Mouse (Mus musculus) heart, adult 8-10 months (tissue): Measurements from ENCODE around the gene Arid1b. TPM values are rescaled to one million over a fixed set of nuclear protein-coding genes. Genes with fewer than 3 reads are reported as not detected.

Source experiments
- DNase-seq: peaks from one replicate; pipeline ENCODE4 v3.0.0; 2022; ENCODE audit warnings: low spot score
- total RNA-seq, 4 experiments: library from RNA; stranded (reverse); gene quantifications; 2 replicates each; pipeline ENCODE4 v1.2.4; 2022

The Arid1b gene
- total RNA-seq, 4 experiments from 2014 or later, result 25.0 to 27.2 (median 26.2) TPM

DNA sequence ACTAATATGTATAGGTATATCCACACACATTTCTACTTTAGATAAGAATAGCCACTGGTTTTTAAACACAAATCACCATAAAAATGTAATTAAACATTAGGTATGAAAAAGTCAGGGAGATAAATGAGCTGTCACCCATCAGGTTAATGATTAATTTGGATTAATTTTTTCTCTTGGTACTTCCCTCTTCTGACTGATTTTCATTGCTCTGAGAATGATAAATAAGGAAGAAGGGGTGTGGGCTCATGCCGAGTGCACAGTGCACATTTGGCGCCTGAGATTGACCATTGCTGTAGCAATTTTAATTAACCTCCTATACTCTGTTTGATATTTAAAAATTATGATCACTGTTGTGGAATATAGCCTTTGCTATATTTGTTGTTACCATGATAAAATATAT lies 159.3 kb downstream of the Arid1b start:
- no peak for DNase-seq

DNA sequence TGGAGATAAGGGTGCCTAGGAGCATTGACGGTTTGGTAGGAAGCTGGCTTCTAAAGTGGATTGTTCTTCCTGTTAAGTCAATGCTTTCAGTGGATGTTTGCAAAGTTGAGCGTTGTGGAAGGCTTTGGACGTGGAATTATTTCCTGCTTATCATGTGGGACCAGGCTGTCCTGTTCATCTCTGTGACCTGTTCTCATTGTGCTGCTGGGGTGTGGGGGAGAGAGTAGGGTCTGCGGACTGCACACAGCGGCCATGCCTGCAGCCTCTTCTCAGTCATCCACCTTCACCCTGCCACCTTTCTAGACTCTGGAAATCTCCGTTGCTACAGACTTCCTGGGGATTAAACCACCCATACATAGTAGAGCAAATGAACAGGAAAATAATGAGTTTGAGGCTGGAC lies 160.2 kb downstream of the Arid1b start:
- no peak for DNase-seq

DNA sequence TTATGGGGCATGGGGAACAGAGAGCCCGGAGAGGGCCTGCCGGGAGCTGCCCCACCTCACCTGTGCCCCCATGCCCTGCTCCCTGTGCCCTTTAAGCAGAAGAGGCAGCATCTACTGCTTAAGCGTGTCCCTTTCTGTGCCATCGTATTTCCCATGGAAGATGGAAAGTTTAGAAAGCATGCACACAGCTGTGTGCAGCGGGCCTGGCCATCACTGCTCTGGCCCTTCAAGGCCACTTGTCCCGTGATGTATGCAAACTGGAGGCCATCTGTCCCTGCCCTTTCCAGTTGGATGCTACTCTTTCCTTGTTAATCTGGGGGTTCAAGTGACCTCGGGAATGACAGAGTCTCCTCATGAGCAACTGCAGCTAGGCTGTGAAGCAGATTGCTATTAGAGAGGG lies 163.5 kb downstream of the Arid1b start:
- no peak for DNase-seq

GRCm38 (mm10) chr17:5162525-5162924 lies 168.4 kb downstream of the Arid1b start:
- DNase-seq, result no peak

- no peak for DNase-seq
Observed at GRCm38 (mm10) chr17:5163251-5163826, 169.2 kb downstream of the Arid1b start.

GRCm38 (mm10) chr17:5164794-5165193 lies 170.7 kb downstream of the Arid1b start:
- DNase-seq, result no peak

- DNase-seq, result no peak
Observed at GRCm38 (mm10) chr17:5165201-5165825, 171.2 kb downstream of the Arid1b start.

- DNase-seq, result no peak
Observed at GRCm38 (mm10) chr17:5166175-5166574, 172.0 kb downstream of the Arid1b start.

- no peak for DNase-seq
Observed at GRCm38 (mm10) chr17:5168046-5168445, 173.9 kb downstream of the Arid1b start.

DNA sequence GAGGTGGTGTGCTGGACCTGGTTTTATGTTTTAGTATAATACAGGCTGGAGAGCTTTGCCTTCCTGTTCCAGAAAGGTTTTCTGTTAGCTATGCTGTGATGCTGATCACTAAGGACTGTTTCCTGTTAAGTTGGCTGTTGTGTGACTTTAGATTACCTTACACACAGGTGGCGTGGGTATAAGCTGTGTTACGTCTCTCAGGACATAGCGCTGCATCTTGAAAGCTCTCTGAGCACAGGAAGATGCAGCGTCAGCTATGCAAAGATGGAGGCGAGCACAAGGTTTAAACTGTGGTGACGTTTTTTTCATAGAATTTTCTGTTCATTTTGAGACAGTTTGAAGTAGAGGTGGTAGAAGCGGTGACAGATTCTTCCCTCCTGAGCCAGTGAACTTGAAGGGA lies 174.5 kb downstream of the Arid1b start:
- DNase-seq, result no peak

GRCm38 (mm10) chr17:5170321-5170720 lies 176.2 kb downstream of the Arid1b start:
- DNase-seq, result no peak

DNA sequence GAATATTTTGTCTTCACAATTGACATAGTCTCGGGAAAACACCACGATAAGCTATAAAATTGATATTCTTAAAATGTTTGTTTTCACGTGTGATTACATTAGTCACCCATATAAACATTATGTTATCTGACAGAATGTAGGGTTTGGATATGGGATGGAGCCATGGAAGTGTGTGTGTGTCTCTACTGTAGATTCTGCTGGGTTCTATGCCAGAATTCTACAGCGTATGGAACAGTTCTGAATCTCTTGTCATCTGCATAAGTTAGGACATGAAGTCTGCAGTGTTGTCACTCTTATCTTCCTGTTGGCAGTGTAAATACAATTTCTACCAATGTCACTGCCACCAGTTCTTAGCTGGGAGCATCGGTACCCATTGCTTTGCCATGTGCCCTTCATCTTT lies 177.3 kb downstream of the Arid1b start:
- no peak for DNase-seq

DNA sequence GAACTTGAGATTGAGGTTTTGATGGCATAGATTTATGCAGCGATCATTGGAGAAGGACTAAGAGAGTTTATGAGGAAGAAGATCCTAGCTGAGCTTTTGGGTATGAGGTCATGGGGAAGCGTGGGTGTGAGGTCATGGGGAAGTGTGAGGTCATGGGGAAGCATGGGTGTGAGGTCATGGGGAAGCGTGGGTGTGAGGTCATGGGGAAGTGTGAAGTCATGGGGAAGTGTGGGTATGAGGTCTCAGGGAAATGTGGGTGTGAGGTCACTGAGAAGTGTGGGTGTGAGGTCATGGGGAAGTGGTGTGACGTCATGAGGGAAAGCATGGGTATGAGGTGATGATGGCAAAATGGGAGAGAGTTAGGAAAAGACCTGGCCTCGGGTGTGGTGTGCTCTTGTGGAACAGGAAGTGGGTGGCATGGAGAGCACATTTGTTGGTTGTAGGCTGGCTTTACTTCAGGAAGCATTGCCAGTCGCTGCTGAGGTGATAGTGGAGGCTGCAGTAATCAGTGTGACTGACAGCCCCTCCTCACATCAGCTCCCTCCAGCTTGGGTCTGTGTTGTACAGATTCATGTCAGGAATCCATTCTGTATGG lies 180.4 kb downstream of the Arid1b start:
- no peak for DNase-seq

DNA sequence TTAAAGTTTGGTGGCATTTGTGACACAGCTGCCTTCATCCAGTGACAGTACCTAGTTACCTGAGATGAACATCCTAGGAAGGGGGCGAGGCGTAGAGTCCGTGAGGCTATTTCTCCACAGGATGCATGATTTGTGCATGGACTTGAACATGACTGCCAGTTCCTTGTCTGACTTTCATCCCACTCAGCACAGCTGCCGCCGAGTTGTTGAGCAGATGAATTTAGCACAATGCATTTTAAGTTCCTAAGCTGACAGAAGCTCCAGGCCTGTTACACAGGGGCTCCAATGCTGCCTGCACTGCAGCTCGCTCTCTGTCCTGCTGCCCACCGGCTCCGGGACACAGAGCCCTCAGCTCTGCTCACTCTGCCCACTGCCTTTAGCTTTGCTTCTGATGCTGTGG lies 181.4 kb downstream of the Arid1b start:
- no peak for DNase-seq

GRCm38 (mm10) chr17:5176315-5176714 lies 182.2 kb downstream of the Arid1b start:
- DNase-seq, result no peak

DNA sequence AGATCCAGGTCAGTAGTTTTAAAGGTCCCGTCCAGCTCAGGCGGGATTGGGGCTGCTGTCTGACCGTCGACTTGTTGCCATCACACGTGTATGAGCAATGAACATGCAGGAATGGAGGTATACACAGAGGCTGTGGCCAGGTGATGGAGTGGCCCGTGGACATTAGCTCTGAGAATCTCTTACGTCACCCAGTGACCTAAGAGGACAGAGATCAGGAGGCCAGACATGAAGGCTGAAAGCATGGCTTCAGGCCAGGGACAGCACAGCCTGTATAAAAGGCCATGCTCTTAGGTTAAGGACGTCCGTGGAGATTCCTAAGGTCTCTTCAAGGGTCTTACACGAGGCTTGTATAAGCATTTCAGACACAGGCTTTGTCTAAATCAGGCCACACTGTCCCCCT lies 184.4 kb downstream of the Arid1b start:
- no peak for DNase-seq

DNA sequence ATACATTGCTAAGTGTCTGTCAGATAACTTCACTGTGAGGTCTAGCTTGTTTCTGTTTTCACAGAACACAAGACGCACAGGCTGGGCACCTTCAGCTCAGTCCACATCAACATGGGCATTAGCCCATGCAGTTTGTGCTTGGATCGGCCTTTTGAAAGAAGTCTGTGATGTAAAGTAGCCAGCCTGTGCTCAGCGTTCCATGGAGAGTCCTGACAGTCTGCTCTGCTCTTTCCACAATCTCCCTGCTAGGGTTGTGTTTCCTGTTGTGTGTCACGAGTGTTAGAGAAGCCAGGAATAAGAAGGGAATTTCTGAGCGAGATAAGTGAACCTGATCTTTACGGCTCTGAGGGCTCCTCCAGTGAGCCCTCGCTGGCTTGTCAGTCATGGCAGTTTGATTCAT lies 184.9 kb downstream of the Arid1b start:
- DNase-seq, result no peak

- DNase-seq, result no peak
Observed at GRCm38 (mm10) chr17:5179412-5179811, 185.3 kb downstream of the Arid1b start.

- no peak for DNase-seq
Observed at GRCm38 (mm10) chr17:5179925-5180525, 185.9 kb downstream of the Arid1b start.

DNA sequence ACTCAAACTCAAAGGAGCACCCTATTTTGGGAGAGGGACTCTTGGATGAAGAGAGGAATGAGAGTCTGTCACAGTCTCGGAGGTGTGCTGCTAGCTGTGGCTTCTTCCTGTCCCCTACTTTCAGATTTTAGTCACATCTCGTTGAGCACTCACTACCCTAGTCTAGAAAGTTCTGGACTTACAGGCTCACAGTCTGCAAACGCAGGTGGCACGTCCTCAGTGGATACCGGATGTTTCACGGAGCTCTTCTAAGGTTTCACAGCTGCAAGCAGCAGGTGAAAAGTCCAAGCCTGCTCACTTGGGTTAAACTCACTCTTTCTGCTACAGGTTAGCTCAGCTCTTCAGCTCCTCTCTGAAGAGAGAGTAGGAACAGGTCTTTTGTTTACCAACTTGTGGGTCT lies 186.8 kb downstream of the Arid1b start:
- DNase-seq, result no peak

DNA sequence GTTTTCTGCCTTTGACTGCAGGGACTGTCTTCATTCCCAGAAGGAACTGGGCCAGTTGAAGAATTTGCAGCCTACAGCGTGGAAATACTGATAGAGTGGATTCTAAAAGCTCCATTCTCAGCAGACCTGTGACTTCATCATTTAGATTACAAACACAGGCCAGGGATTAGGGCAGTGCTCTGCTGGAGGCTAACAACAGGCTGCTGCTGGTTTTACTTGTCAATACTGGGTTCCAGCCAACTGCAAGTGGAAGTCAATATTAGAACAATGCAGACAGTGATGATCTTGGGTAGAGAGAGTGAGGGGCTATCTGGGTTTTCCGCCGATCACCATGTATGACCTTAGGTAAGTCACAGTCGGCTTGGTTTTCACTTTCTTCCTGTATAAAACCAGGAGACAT lies 188.4 kb downstream of the Arid1b start:
- DNase-seq, result no peak

- no peak for DNase-seq
Observed at GRCm38 (mm10) chr17:5185501-5185900, 191.4 kb downstream of the Arid1b start.

- no peak for DNase-seq
Observed at GRCm38 (mm10) chr17:5187546-5187945, 193.4 kb downstream of the Arid1b start.
